Mouse (Mus musculus) heart, postnatal 0 days (tissue): ENCODE data around the gene 8030411F24Rik. TPM values are rescaled to one million over a fixed set of nuclear protein-coding genes. Genes with fewer than 3 reads are reported as not detected.
A peak's percentile ranks its signal among the peaks of the same experiment; 100 is the strongest.

Experiments used
- ATAC-seq: fragments of 200-750 bp; cut with Nextera tagmentation; 2 replicates; pipeline ENCODE4 v1.8.0; 2017; ENCODE audit warnings: low read depth, moderate number of reproducible peaks, moderate library complexity; ENCODE audit not compliant: insufficient read depth
- DNase-seq: peaks from one replicate; pipeline ENCODE4 v3.0.0-alpha.2; 2016; ENCODE audit warnings: low spot score
- H3K27ac ChIP-seq: fragments of 300-500 bp; sonication (generic); 2 replicates; pipeline ENCODE4 v1.5.1; 2014; ENCODE audit warnings: low read depth, mild to moderate bottlenecking
- H3K27me3 ChIP-seq: fragments of 300-500 bp; sonication (generic); 2 replicates; pipeline ENCODE4 v1.6.1; 2014; ENCODE audit warnings: low read length, mixed read lengths; ENCODE audit not compliant: control insufficient read depth, insufficient read depth
- H3K36me3 ChIP-seq: fragments of 300-500 bp; sonication (generic); replicated peaks from 2 replicates; pipeline ENCODE4 v1.6.1; 2014; ENCODE audit warnings: low read length, mixed read lengths; ENCODE audit not compliant: control insufficient read depth, insufficient read depth
- H3K4me1 ChIP-seq: fragments of 300-500 bp; sonication (generic); 2 replicates; pipeline ENCODE4 v1.6.1; 2014; ENCODE audit warnings: antibody characterized with exemption; ENCODE audit not compliant: control insufficient read depth, insufficient read depth
- H3K4me2 ChIP-seq: fragments of 300-500 bp; sonication (generic); 2 replicates; pipeline ENCODE4 v1.6.1; 2014; ENCODE audit warnings: low read depth, mild to moderate bottlenecking, low read length, moderate library complexity
- H3K4me3 ChIP-seq: fragments of 300-500 bp; sonication (generic); 2 replicates; pipeline ENCODE4 v1.5.1; 2014; ENCODE audit warnings: low read depth, low read length
- H3K9ac ChIP-seq: fragments of 300-500 bp; sonication (generic); replicated peaks from 2 replicates; pipeline ENCODE4 v1.6.1; 2014; ENCODE audit warnings: low read depth, low read length, mixed read lengths
- H3K9me3 ChIP-seq: fragments of 300-500 bp; sonication (generic); replicated peaks from 2 replicates; pipeline ENCODE4 v1.6.1; 2016; ENCODE audit warnings: low read length; ENCODE audit not compliant: control insufficient read depth
- CTCF ChIP-seq: IDR thresholded peaks from 2 replicates; pipeline ENCODE4 v1.5.1; 2016; ENCODE audit warnings: antibody characterized with exemption, control low read depth, low read depth
- EP300 ChIP-seq: IDR thresholded peaks from 2 replicates; pipeline ENCODE4 v1.6.1; 2016; ENCODE audit warnings: antibody characterized with exemption, low read depth
- WGBS: fragments of 180-500 bp; shearing (Covaris S2); extraction: QIAGEN DNeasy Blood & Tissue Kit; methylation state at CpG from one replicate; pipeline ENCODE4 v1.1.7; 2014; 5-methylcytosine and 5-hydroxymethylcytosine counted together
- polyA plus RNA-seq: library from polyadenylated mRNA; unstranded; fragments of >200 nt; fragmentation: Nextera tagmentation; extraction: Ambion mirVana; gene quantifications from 2 replicates; pipeline ENCODE4 v1.2.1, GENCODE M21; 2015
- total RNA-seq: library from RNA; depleted of rRNA; stranded (reverse); fragments of >200 nt; gene quantifications from 2 replicates; pipeline ENCODE4 v1.2.3, GENCODE M21; 2014; ENCODE audit warnings: low replicate concordance; rRNA removed

Gene 8030411F24Rik
- total and polyA plus RNA-seq, 2 experiments from 2014 or later = not detected

- H3K36me3 ChIP-seq = no peaks in the 10 kb centered on the region
- H3K4me2 ChIP-seq = no peak within 1 kb of the TSS
- TF ChIP-seq CTCF (no peak), EP300 (no peak)
- ATAC-seq (no peak), DNase-seq (no peak)
- H3K27me3 ChIP-seq = no peaks in the 10 kb centered on the region
- no peak within 1 kb of the TSS for H3K9ac ChIP-seq
- H3K27ac ChIP-seq = no peak within 1 kb of the TSS
- H3K4me1 ChIP-seq = peaks cover 9% of the 10 kb centered on the region; the same call in 1 of the 2 replicates
- 96% methylated on average over 1 of the region's 1 CpGs for WGBS
- no peaks in the 10 kb centered on the region for H3K9me3 ChIP-seq
- H3K4me3 ChIP-seq = no peak within 1 kb of the TSS
Observed at GRCm38 (mm10) chr2:148798485-148798884, 16.7 kb downstream of the 8030411F24Rik start, which contains the start of gene Cst8. Gene Cst8, plus strand, starts transcription at chr2:148798785.

- WGBS = 16% methylated on average over 3 of the region's 3 CpGs
- H3K9me3 ChIP-seq = no peaks in the 10 kb centered on the region
- no peak overlapping the region for H3K27ac ChIP-seq
- ATAC-seq (peak; percentile 57), DNase-seq (no peak)
- H3K9ac ChIP-seq = no peak overlapping the region
- H3K4me1 ChIP-seq = peaks cover 9% of the 10 kb centered on the region; the same call in 1 of the 2 replicates
- no peaks in the 10 kb centered on the region for H3K27me3 ChIP-seq
- H3K4me2 ChIP-seq = no peak overlapping the region
- TF ChIP-seq CTCF (no peak), EP300 (no peak)
- no peaks in the 10 kb centered on the region for H3K36me3 ChIP-seq
- no peak overlapping the region for H3K4me3 ChIP-seq
Observed at GRCm38 (mm10) chr2:148801491-148801921, 19.7 kb downstream of the 8030411F24Rik start.

GRCm38 (mm10) chr2:148806696-148807095 is 24.9 kb downstream of the 8030411F24Rik start:
- Histone ChIP-seq H3K4me1 (peaks cover under 1% of the 10 kb centered on the region; the same call in 1 of the 2 replicates), H3K4me3 (no peak overlapping the region), H3K9me3 (no peaks in the 10 kb centered on the region), H3K36me3 (no peaks in the 10 kb centered on the region), H3K4me2 (no peak overlapping the region), H3K9ac (no peak overlapping the region), H3K27me3 (no peaks in the 10 kb centered on the region), H3K27ac (no peak overlapping the region)
- ATAC-seq = no peak
- TF ChIP-seq CTCF (no peak), EP300 (no peak)
- DNase-seq = no peak
- WGBS = 72% methylated on average over 6 of the region's 6 CpGs

GRCm38 (mm10) chr2:148819909-148820308 is 38.1 kb downstream of the 8030411F24Rik start, which contains the start of gene Cst13:
Gene Cst13, plus strand, starts transcription at chr2:148820081.
- Histone ChIP-seq H3K9me3 (no peaks in the 10 kb centered on the region), H3K9ac (no peak within 1 kb of the TSS), H3K4me3 (no peak within 1 kb of the TSS), H3K4me2 (no peak within 1 kb of the TSS), H3K27ac (no peak within 1 kb of the TSS), H3K4me1 (no peaks in the 10 kb centered on the region), H3K27me3 (no peaks in the 10 kb centered on the region), H3K36me3 (no peaks in the 10 kb centered on the region)
- ATAC-seq = no peak
- TF ChIP-seq CTCF (no peak), EP300 (no peak)
- DNase-seq = no peak

- no peak for TF ChIP-seq EP300
- no peak for TF ChIP-seq CTCF
- 37% methylated on average over 1 of the region's 1 CpGs for WGBS
Observed at GRCm38 (mm10) chr2:148825986-148826385, 44.2 kb downstream of the 8030411F24Rik start.

GRCm38 (mm10) chr2:148834912-148835311 is 53.1 kb downstream of the 8030411F24Rik start, which contains the start of gene Cst9:
Gene Cst9, plus strand, starts transcription at chr2:148835147.
- no peak for TF ChIP-seq CTCF
- TF ChIP-seq EP300 = no peak
- 54% methylated on average over 4 of the region's 4 CpGs for WGBS

More at GRCm38 (mm10) chr2:148825986-148826385, 44.2 kb downstream of the 8030411F24Rik start:
- no peak overlapping the region for H3K4me3 ChIP-seq
- ATAC-seq (no peak), DNase-seq (no peak)
- no peaks in the 10 kb centered on the region for H3K4me1 ChIP-seq
- H3K4me2 ChIP-seq = no peak overlapping the region
- no peak overlapping the region for H3K9ac ChIP-seq
- H3K9me3 ChIP-seq = no peaks in the 10 kb centered on the region
- no peaks in the 10 kb centered on the region for H3K36me3 ChIP-seq
- H3K27ac ChIP-seq = no peak overlapping the region
- H3K27me3 ChIP-seq = no peaks in the 10 kb centered on the region

More at GRCm38 (mm10) chr2:148834912-148835311, 53.1 kb downstream of the 8030411F24Rik start, which contains the start of gene Cst9:
- Histone ChIP-seq H3K27me3 (no peaks in the 10 kb centered on the region), H3K4me3 (no peak within 1 kb of the TSS), H3K4me2 (no peak within 1 kb of the TSS), H3K27ac (no peak within 1 kb of the TSS), H3K36me3 (no peaks in the 10 kb centered on the region), H3K4me1 (no peaks in the 10 kb centered on the region), H3K9me3 (no peaks in the 10 kb centered on the region), H3K9ac (no peak within 1 kb of the TSS)
- ATAC-seq (no peak), DNase-seq (no peak)

Other genes with a start within 250 kb of the 8030411F24Rik start
- 37.7 and 38.9 TPM in 2 replicates for gene Nxt1, start 109.4 kb upstream of the 8030411F24Rik start, total RNA-seq
- gene Nxt1, start 109.4 kb upstream of the 8030411F24Rik start, polyA plus RNA-seq = 28.6 and 32.0 TPM in 2 replicates
- 21.9 and 40.1 TPM in 2 replicates for gene Gzf1, start 101.0 kb upstream of the 8030411F24Rik start, total RNA-seq
- 12.4 and 14.3 TPM in 2 replicates for gene Gzf1, start 101.0 kb upstream of the 8030411F24Rik start, polyA plus RNA-seq
- gene Napb, start 49.5 kb upstream of the 8030411F24Rik start, total RNA-seq = 2.3 and 3.7 TPM in 2 replicates
- gene Napb, start 49.5 kb upstream of the 8030411F24Rik start, polyA plus RNA-seq = 1.5 TPM in 2 replicates
- not detected in 2 replicates for gene Cstl1, start 31.7 kb upstream of the 8030411F24Rik start, total RNA-seq
- gene Cstl1, start 31.7 kb upstream of the 8030411F24Rik start, polyA plus RNA-seq = not detected in 2 replicates
- gene Cst11, start 10.5 kb upstream of the 8030411F24Rik start, total RNA-seq = not detected in 2 replicates
- gene Cst11, start 10.5 kb upstream of the 8030411F24Rik start, polyA plus RNA-seq = not detected in 2 replicates
- gene Cst12, start 7.4 kb downstream of the 8030411F24Rik start, total RNA-seq = not detected in 2 replicates
- gene Cst12, start 7.4 kb downstream of the 8030411F24Rik start, polyA plus RNA-seq = not detected in 2 replicates
- gene Cst8, start 16.8 kb downstream of the 8030411F24Rik start, total RNA-seq = not detected in 2 replicates
- not detected in 2 replicates for gene Cst8, start 16.8 kb downstream of the 8030411F24Rik start, polyA plus RNA-seq
- gene Cst13, start 38.1 kb downstream of the 8030411F24Rik start, total RNA-seq = not detected in 2 replicates
- gene Cst13, start 38.1 kb downstream of the 8030411F24Rik start, polyA plus RNA-seq = not detected in 2 replicates
- 6.6 TPM in 1 of 2 replicates, not detected in the other for gene Cst9, start 53.1 kb downstream of the 8030411F24Rik start, total RNA-seq
- gene Cst9, start 53.1 kb downstream of the 8030411F24Rik start, polyA plus RNA-seq = 14.8 and 16.8 TPM in 2 replicates
- not detected in 2 replicates for gene 9230104L09Rik, start 83.0 kb downstream of the 8030411F24Rik start, total RNA-seq
- gene 9230104L09Rik, start 83.0 kb downstream of the 8030411F24Rik start, polyA plus RNA-seq = 0.98 and 1.5 TPM in 2 replicates
- 499 and 550 TPM in 2 replicates for gene Cst3, start 93.7 kb downstream of the 8030411F24Rik start, total RNA-seq
- gene Cst3, start 93.7 kb downstream of the 8030411F24Rik start, polyA plus RNA-seq = 883 and 898 TPM in 2 replicates
- gene Gm1330, start 221.2 kb downstream of the 8030411F24Rik start, total RNA-seq = not detected in 2 replicates
- gene Gm1330, start 221.2 kb downstream of the 8030411F24Rik start, polyA plus RNA-seq = not detected in 2 replicates
- gene Gm10750, start 235.2 kb downstream of the 8030411F24Rik start, total RNA-seq = not detected in 2 replicates
- not detected in 2 replicates for gene Gm10750, start 235.2 kb downstream of the 8030411F24Rik start, polyA plus RNA-seq